Mouse (Mus musculus) liver, adult 2 months (tissue): Measurements from ENCODE around the gene Slc16a3.

Source experiments
- CTCF ChIP-seq: fragments of 200-500 bp; IDR thresholded peaks from 2 replicates; pipeline ENCODE4 v1.5.1; 2011; ENCODE audit warnings: low read depth, low read length, control low read depth
- POLR2A ChIP-seq: fragments of 200-500 bp; IDR thresholded peaks from 2 replicates; pipeline ENCODE4 v1.6.1; 2011; ENCODE audit warnings: low read length, control low read depth; ENCODE audit not compliant: insufficient read depth; ENCODE audit errors: extremely low read depth

DNA sequence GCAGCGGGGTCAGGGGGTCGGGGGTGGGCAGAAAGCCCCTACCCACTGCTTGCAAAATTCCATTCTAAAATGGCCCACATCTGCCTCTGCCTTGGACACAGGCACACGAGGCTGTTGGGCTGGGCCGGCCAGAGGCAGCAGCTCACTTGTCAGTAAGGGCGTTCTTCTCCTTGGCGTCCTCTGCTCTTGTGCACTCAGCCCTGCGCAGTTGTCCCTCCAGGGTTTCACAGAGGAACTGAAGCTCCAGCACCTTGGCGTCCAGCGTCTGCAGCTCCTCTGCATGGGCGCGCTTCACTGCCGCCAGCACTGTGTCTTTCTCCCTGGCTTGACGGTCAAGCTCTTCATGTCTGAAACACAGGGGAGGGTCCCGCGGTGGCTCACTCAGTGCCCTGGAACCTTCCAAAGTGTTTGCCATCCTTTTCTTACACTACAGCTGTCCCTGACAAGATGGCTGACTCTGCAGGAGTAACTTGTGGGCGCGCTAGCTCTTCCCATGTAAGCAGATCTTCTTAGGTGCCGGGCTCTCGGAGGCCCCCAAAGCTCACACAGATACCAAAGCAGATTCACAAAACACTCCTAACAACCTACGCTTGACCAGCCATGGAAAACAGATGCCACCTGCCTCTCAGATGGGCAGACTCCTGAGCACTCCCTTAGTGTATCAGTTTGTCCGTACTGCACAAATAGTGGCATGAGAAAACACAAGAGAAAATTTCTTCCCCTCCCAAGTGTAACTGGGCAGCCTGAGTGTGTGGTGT, 46.4 kb upstream of the Slc16a3 start:
- TF ChIP-seq CTCF = no peak
- no peak for TF ChIP-seq POLR2A
